Mouse (Mus musculus) urinary bladder, postnatal 10 days (tissue): ENCODE results near the gene Dclk1.

Experiments used
- DNase-seq: peaks from one replicate; pipeline ENCODE4 v3.0.0; 2022; ENCODE audit warnings: low spot score

The Dclk1 gene

GRCm38 (mm10) chr3:55587972-55588946 is 346.1 kb downstream of the Dclk1 start:
- no peak for DNase-seq
